Mouse (Mus musculus) inflammation-experienced regulatory T-cells, adult 16 weeks (primary cell): ENCODE data around the gene Gm3468. TPM values are rescaled to one million over a fixed set of nuclear protein-coding genes. Genes with fewer than 3 reads are reported as not detected.

Experiments
- polyA plus RNA-seq: library from polyadenylated mRNA; unstranded; fragments of 100-300 nt; shearing (Covaris generic); gene quantifications from one replicate; pipeline ENCODE4 v1.2.1, GENCODE M21; 2017

The Gm3468 gene
- 9.6 TPM for polyA plus RNA-seq

DNA sequence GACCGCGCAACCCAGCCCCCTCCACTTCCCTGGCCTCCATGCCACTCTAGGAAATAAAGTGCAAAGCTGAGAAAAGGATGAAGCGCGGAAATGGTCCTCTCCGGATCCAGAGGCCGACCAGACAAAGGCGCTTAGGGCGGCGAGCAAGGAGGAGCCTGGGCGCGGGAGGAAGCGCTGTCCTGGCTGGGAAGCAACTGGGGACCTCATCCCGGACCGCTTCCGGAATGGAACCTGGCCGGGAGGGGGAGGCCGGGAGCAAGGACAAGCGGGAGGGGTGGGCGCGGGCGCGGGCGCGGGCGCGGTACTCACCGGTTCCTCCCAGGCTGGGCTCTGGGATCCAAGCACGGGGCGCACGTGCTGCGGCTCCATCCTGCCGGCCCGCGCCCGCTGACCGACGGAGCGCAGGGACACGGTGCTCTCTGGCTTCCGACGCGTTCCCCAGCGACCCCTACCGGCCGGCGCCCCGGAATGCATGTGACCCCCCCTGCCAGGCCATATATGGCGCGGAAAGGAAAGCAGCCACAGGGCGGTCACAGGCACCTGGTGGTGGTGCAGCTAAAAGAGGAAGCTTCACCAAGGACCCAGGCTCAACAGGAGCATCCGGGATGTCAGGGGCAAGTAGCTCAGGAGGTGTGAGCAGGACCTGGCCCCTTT lies at the start of gene Gm3468:
Gene Gm3468 (minus strand): TSS at position 394 of the 654 bp plus-strand sequence.

DNA sequence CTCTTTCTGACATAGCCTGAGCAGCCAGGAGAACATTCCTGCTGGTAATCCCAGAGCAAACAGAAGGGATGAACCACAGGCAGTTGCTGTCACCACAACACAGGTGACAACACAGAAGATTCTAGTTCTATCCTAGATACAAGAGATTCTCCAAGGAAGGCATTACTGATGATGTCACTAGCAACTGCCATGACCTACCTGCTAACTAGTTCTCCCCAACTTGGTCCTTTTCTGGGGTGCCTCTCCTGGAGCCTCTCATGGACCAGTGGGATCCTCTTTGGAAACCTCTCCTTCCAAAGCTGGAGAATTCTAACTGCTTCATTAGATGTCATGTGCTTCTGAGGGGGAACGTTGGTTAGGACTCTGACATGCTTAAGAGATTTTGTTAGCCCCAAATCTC lies 17.2 kb upstream of the Gm3468 start, which contains the start of gene Gm3476:
Gene Gm3476 (minus strand): TSS at position 101 of the 400 bp plus-strand sequence.

GRCm38 (mm10) chr14:6093842-6094241 lies 14.6 kb downstream of the Gm3468 start, which contains the start of gene Gm8206:
Gene Gm8206, minus strand, starts transcription at chr14:6093942.

GRCm38 (mm10) chr14:6058167-6058566 lies 50.3 kb downstream of the Gm3468 start, which contains the start of gene Gm6337:
Gene Gm6337, minus strand, starts transcription at chr14:6058267.

Other genes starting within 250 kb of the Gm3468 start
- 2.5 TPM for gene Gm8237, start 228.3 kb downstream of the Gm3468 start, polyA plus RNA-seq
- gene Gm3248, start 146.9 kb downstream of the Gm3468 start, polyA plus RNA-seq = 4.5 TPM
- not detected for gene Gm3453, start 129.5 kb downstream of the Gm3468 start, polyA plus RNA-seq
- gene Gm6337, start 50.4 kb downstream of the Gm3468 start, polyA plus RNA-seq = not detected
- gene Gm8206, start 14.7 kb downstream of the Gm3468 start, polyA plus RNA-seq = 4.4 TPM
- gene Gm3476, start 17.1 kb upstream of the Gm3468 start, polyA plus RNA-seq = not detected
- not detected for gene Gm21560, start 110.6 kb upstream of the Gm3468 start, polyA plus RNA-seq
- 7.2 TPM for gene Gm3411, start 178.6 kb upstream of the Gm3468 start, polyA plus RNA-seq
- not detected for gene Gm21103, start 196.2 kb upstream of the Gm3468 start, polyA plus RNA-seq
- not detected for gene Gm3618, start 235.0 kb upstream of the Gm3468 start, polyA plus RNA-seq